In genomic region chr15:98799396-98799795, GRCm38 (mm10) we compare ENCODE assay signal across 8 mouse cellular contexts. TPM values are rescaled to one million over a fixed set of nuclear protein-coding genes. Genes with fewer than 3 reads are reported as not detected.
DNase-seq lines count a peak whose midpoint lies in the region; ATAC-seq and TF ChIP-seq lines count a peak whose summit lies in the region.

No protein-coding gene starts in this region.

- no peaks in the 10 kb centered on the region for H3K9me3 ChIP-seq in midbrain, embryonic 11.5 days (ENCODE audit: control insufficient read depth, low read length)
- H3K9me3 ChIP-seq in midbrain, embryonic 15.5 days: no peaks in the 10 kb centered on the region
- no peaks in the 10 kb centered on the region for H3K9me3 ChIP-seq in liver, embryonic 11.5 days (ENCODE audit: control insufficient read depth, low read length)

- TF ChIP-seq CTCF in kidney, adult 2 months (conservative IDR thresholded peaks at IDR 0.05; ENCODE audit: insufficient read depth, insufficient read length, low read depth, low read length): peak; percentile 86

- 12% methylated on average over 12 of the region's 12 CpGs for WGBS in midbrain, embryonic 11.5 days
- 6% methylated on average over 12 of the region's 12 CpGs for WGBS in midbrain, embryonic 15.5 days
- 11% methylated on average over 12 of the region's 12 CpGs for WGBS in kidney, adult 2 months
- 11% methylated on average over 12 of the region's 12 CpGs for WGBS in liver, embryonic 11.5 days

- no peaks in the 10 kb centered on the region for H3K36me3 ChIP-seq in midbrain, embryonic 11.5 days (ENCODE audit: control insufficient read depth, insufficient read depth, low read length)
- H3K36me3 ChIP-seq in midbrain, embryonic 15.5 days (replicated peaks): no peaks in the 10 kb centered on the region
- H3K36me3 ChIP-seq in kidney, adult 2 months (ENCODE audit: control insufficient read depth, insufficient read depth, low read length): no peaks in the 10 kb centered on the region
- no peaks in the 10 kb centered on the region for H3K36me3 ChIP-seq in liver, embryonic 11.5 days (ENCODE audit: control insufficient read depth, insufficient read depth, low read length)

- ATAC-seq in midbrain, embryonic 11.5 days (ENCODE audit: low FRiP score): no peak
- ATAC-seq in midbrain, embryonic 15.5 days (replicated peaks): no peak
- no peak for ATAC-seq in liver, embryonic 11.5 days (replicated peaks; ENCODE audit: low FRiP score)

- no peak overlapping the region for H3K9ac ChIP-seq in midbrain, embryonic 11.5 days (ENCODE audit: low read length)
- H3K9ac ChIP-seq in midbrain, embryonic 15.5 days: no peak overlapping the region
- H3K9ac ChIP-seq in liver, embryonic 11.5 days (ENCODE audit: low read depth, low read length): no peak overlapping the region

- peak; percentile 100 for DNase-seq in midbrain, embryonic 11.5 days (ENCODE audit: low spot score, missing footprints)
- peak; percentile 84 for DNase-seq in adrenal gland, postnatal 25 days
- peak; percentile 77 for DNase-seq in embryo, embryonic 11.5 days (ENCODE audit: low read depth, low spot score)
- peak; percentile 77 for DNase-seq in kidney, adult 2 months
- DNase-seq in liver, embryonic 11.5 days (ENCODE audit: low spot score): peak; percentile 73
- peak; percentile 90 for DNase-seq in ovary, postnatal 14 days (ENCODE audit: low spot score)
- DNase-seq in thymus, postnatal 36 days: peak; percentile 56 to 69

- H3K4me1 ChIP-seq in midbrain, embryonic 11.5 days (ENCODE audit: control insufficient read depth, insufficient read depth, low read length): peaks cover 31% of the 10 kb centered on the region
- H3K4me1 ChIP-seq in midbrain, embryonic 15.5 days: peaks cover 28% of the 10 kb centered on the region
- no peaks in the 10 kb centered on the region for H3K4me1 ChIP-seq in kidney, adult 2 months (ENCODE audit: control insufficient read depth, insufficient read depth, low read length)
- H3K4me1 ChIP-seq in liver, embryonic 11.5 days (replicated peaks; ENCODE audit: control insufficient read depth, insufficient read depth, low read length): peaks cover 7% of the 10 kb centered on the region; the same call in 1 of the 2 replicates

- TF ChIP-seq POLR2A in kidney, adult 2 months (IDR thresholded peaks at IDR 0.05; ENCODE audit: low read depth, low read length): no peak

- H3K27ac ChIP-seq in midbrain, embryonic 11.5 days (ENCODE audit: low read depth, low read length): no peak overlapping the region
- H3K27ac ChIP-seq in midbrain, embryonic 15.5 days: no peak overlapping the region
- no peak overlapping the region for H3K27ac ChIP-seq in kidney, adult 2 months (ENCODE audit: insufficient read depth, low read depth, low read length)
- H3K27ac ChIP-seq in liver, embryonic 11.5 days (ENCODE audit: low read depth, low read length): no peak overlapping the region

- peaks cover 91% of the 10 kb centered on the region for H3K27me3 ChIP-seq in midbrain, embryonic 11.5 days (ENCODE audit: control insufficient read depth, insufficient read depth, low read length)
- H3K27me3 ChIP-seq in midbrain, embryonic 15.5 days (replicated peaks): peaks cover 92% of the 10 kb centered on the region
- no peaks in the 10 kb centered on the region for H3K27me3 ChIP-seq in kidney, adult 2 months (replicated peaks; ENCODE audit: control insufficient read depth, insufficient read depth, low read length)
- H3K27me3 ChIP-seq in liver, embryonic 11.5 days (replicated peaks; ENCODE audit: control insufficient read depth, insufficient read depth, low read length): peaks cover 99% of the 10 kb centered on the region

- H3K4me3 ChIP-seq in midbrain, embryonic 11.5 days (ENCODE audit: low read depth, low read length): no peak overlapping the region
- no peak overlapping the region for H3K4me3 ChIP-seq in midbrain, embryonic 15.5 days
- no peak overlapping the region for H3K4me3 ChIP-seq in kidney, adult 2 months (ENCODE audit: insufficient read depth, low read depth, low read length)
- H3K4me3 ChIP-seq in liver, embryonic 11.5 days (ENCODE audit: low read depth, low read length): no peak overlapping the region

- no peak overlapping the region for H3K4me2 ChIP-seq in midbrain, embryonic 11.5 days
- no peak overlapping the region for H3K4me2 ChIP-seq in midbrain, embryonic 15.5 days
- H3K4me2 ChIP-seq in liver, embryonic 11.5 days: no peak overlapping the region

RNA-seq across cellular contexts. Expression of gene Wnt1, which starts 9.7 kb away (rescaled TPM):
- 11.6 and 14.0 TPM in 2 replicates for polyA plus RNA-seq in midbrain, embryonic 11.5 days (2014; fragmentation: Nextera tagmentation; extraction: Ambion mirVana)
- 2.0 and 2.9 TPM in 2 replicates for polyA plus RNA-seq in midbrain, embryonic 15.5 days (2015; fragmentation: Nextera tagmentation; extraction: Ambion mirVana)
- total RNA-seq in adrenal gland, postnatal 25 days (2021): not detected in 2 replicates
- 0.04 TPM in 1 of 2 replicates, not detected in the other for polyA plus RNA-seq in kidney, adult 2 months (2012; rRNA removed)
- not detected in 2 replicates for polyA plus RNA-seq in liver, embryonic 11.5 days (2014; fragmentation: Nextera tagmentation; extraction: Ambion mirVana)

RNA-seq across cellular contexts. Expression of gene Ddn, which starts 9.9 kb away (rescaled TPM):
- 0.48 and 0.74 TPM in 2 replicates for polyA plus RNA-seq in midbrain, embryonic 11.5 days (2014; fragmentation: Nextera tagmentation; extraction: Ambion mirVana)
- 0.52 and 0.81 TPM in 2 replicates for polyA plus RNA-seq in midbrain, embryonic 15.5 days (2015; fragmentation: Nextera tagmentation; extraction: Ambion mirVana)
- 0.09 and 0.24 TPM in 2 replicates for total RNA-seq in adrenal gland, postnatal 25 days (2021)
- 12.1 and 12.3 TPM in 2 replicates for polyA plus RNA-seq in kidney, adult 2 months (2012; rRNA removed)
- 0.12 and 0.16 TPM in 2 replicates for polyA plus RNA-seq in liver, embryonic 11.5 days (2014; fragmentation: Nextera tagmentation; extraction: Ambion mirVana)

RNA-seq across cellular contexts. Expression of gene Wnt10b, which starts 21.4 kb away (rescaled TPM):
- 0.30 and 0.40 TPM in 2 replicates for polyA plus RNA-seq in midbrain, embryonic 11.5 days (2014; fragmentation: Nextera tagmentation; extraction: Ambion mirVana)
- polyA plus RNA-seq in midbrain, embryonic 15.5 days (2015; fragmentation: Nextera tagmentation; extraction: Ambion mirVana): 0.17 TPM in 1 of 2 replicates, not detected in the other
- 0.43 and 0.55 TPM in 2 replicates for total RNA-seq in adrenal gland, postnatal 25 days (2021)
- polyA plus RNA-seq in kidney, adult 2 months (2012; rRNA removed): 0.22 and 0.25 TPM in 2 replicates
- polyA plus RNA-seq in liver, embryonic 11.5 days (2014; fragmentation: Nextera tagmentation; extraction: Ambion mirVana): not detected in 2 replicates

RNA-seq across cellular contexts. Expression of gene Prkag1, which starts 31.9 kb away (rescaled TPM):
- polyA plus RNA-seq in midbrain, embryonic 11.5 days (2014; fragmentation: Nextera tagmentation; extraction: Ambion mirVana): 69.7 and 81.4 TPM in 2 replicates
- 72.7 and 84.7 TPM in 2 replicates for polyA plus RNA-seq in midbrain, embryonic 15.5 days (2015; fragmentation: Nextera tagmentation; extraction: Ambion mirVana)
- total RNA-seq in adrenal gland, postnatal 25 days (2021): 60.4 and 78.6 TPM in 2 replicates
- polyA plus RNA-seq in kidney, adult 2 months (2012; rRNA removed): 68.9 and 72.7 TPM in 2 replicates
- 128 and 140 TPM in 2 replicates for polyA plus RNA-seq in liver, embryonic 11.5 days (2014; fragmentation: Nextera tagmentation; extraction: Ambion mirVana)

RNA-seq across cellular contexts. Expression of gene Arf3, which starts 36.4 kb away (rescaled TPM):
- 28.1 and 33.4 TPM in 2 replicates for polyA plus RNA-seq in midbrain, embryonic 11.5 days (2014; fragmentation: Nextera tagmentation; extraction: Ambion mirVana)
- 103 and 106 TPM in 2 replicates for polyA plus RNA-seq in midbrain, embryonic 15.5 days (2015; fragmentation: Nextera tagmentation; extraction: Ambion mirVana)
- 118 and 138 TPM in 2 replicates for total RNA-seq in adrenal gland, postnatal 25 days (2021)
- polyA plus RNA-seq in kidney, adult 2 months (2012; rRNA removed): 114 and 143 TPM in 2 replicates
- 25.3 and 25.8 TPM in 2 replicates for polyA plus RNA-seq in liver, embryonic 11.5 days (2014; fragmentation: Nextera tagmentation; extraction: Ambion mirVana)
